Mouse (Mus musculus) C2C12 (cell line): Measurements from ENCODE around the gene Otulin.

ENCODE experiments used
- CEBPB ChIP-seq: IDR thresholded peaks from one replicate; pipeline ENCODE4 v1.6.1; 2011; ENCODE audit warnings: low read depth, mild to moderate bottlenecking, control low read depth, moderate library complexity
- CTCF ChIP-seq: IDR thresholded peaks from one replicate; pipeline ENCODE4 v1.5.1; 2011; ENCODE audit not compliant: control insufficient read depth, insufficient read depth, insufficient read length
- FOSL1 ChIP-seq: IDR thresholded peaks from one replicate; pipeline ENCODE4 v1.8.0; 2011; ENCODE audit warnings: mild to moderate bottlenecking, low read length; ENCODE audit not compliant: poor library complexity, insufficient read depth, severe bottlenecking
- MAX ChIP-seq: IDR thresholded peaks from one replicate; pipeline ENCODE4 v1.6.1; 2011; ENCODE audit warnings: mild to moderate bottlenecking, control low read depth
- MYOD1 ChIP-seq: IDR thresholded peaks from one replicate; pipeline ENCODE4 v1.6.1; 2011; ENCODE audit warnings: low read depth; ENCODE audit not compliant: control insufficient read depth, insufficient read length
- MYOG ChIP-seq: IDR thresholded peaks from one replicate; pipeline ENCODE4 v1.6.1; 2011; ENCODE audit not compliant: control insufficient read depth, insufficient read length; ENCODE audit errors: extremely low read depth
- USF1 ChIP-seq: IDR thresholded peaks from one replicate; pipeline ENCODE4 v1.6.1; 2011; ENCODE audit warnings: low read depth, mild to moderate bottlenecking, control low read depth, moderate library complexity

DNA sequence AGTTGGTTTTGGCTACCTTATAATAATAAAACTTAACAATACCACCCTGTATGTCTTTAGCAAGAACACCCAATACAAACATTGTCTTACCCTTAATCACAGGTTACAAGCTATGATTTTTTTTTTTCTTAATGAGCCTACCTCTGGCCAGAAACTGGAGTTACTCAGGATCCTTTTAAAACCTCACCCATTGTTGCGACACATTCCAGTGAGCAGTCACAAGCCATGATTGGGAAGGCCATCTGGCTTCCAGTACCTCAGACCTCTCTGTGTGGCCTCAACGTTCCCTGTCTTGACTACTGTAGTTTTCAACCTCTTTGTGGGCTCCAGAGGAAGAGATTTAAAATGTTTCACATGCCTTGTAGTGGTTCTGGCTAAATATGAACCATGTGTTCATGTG lies 60.6 kb downstream of the Otulin start:
- TF ChIP-seq FOSL1: no peak
- no peak for TF ChIP-seq CTCF
- no peak for TF ChIP-seq MYOD1
- no peak for TF ChIP-seq MYOG
- TF ChIP-seq MAX: no peak
- TF ChIP-seq USF1: no peak
- TF ChIP-seq CEBPB: peak; percentile 94
